Mouse (Mus musculus) myocyte (in vitro differentiated cells): Measurements from ENCODE around the gene Phb2. TPM values are rescaled to one million over a fixed set of nuclear protein-coding genes. Genes with fewer than 3 reads are reported as not detected.

Source experiments
- H3K27me3 ChIP-seq: one replicate; pipeline ENCODE4 v1.6.1; 2011; ENCODE audit not compliant: control insufficient read depth, insufficient read depth, insufficient read length
- H3K36me3 ChIP-seq: one replicate; pipeline ENCODE4 v1.6.1; 2011; ENCODE audit not compliant: control insufficient read depth, insufficient read depth
- H3K4me2 ChIP-seq: one replicate; pipeline ENCODE4 v1.6.1; 2011; ENCODE audit warnings: low read depth, control low read depth
- H3K4me3 ChIP-seq: one replicate; pipeline ENCODE4 v1.5.1; 2011; ENCODE audit warnings: mild to moderate bottlenecking, control low read depth, moderate library complexity
- H3K79me2 ChIP-seq: one replicate; pipeline ENCODE4 v1.6.1; 2011; ENCODE audit not compliant: control insufficient read depth, insufficient read depth
- H3ac ChIP-seq: one replicate; pipeline ENCODE4 v1.6.1; 2011; ENCODE audit not compliant: control insufficient read depth, insufficient read length
- CEBPB ChIP-seq: IDR thresholded peaks from 2 replicates; pipeline ENCODE4 v1.6.1; 2011; ENCODE audit warnings: mild to moderate bottlenecking, moderate library complexity; ENCODE audit not compliant: poor library complexity, insufficient read depth, severe bottlenecking
- E2F4 ChIP-seq: IDR thresholded peaks from one replicate; pipeline ENCODE4 v1.6.1; 2011; ENCODE audit warnings: mild to moderate bottlenecking, control low read depth, moderate library complexity; ENCODE audit not compliant: insufficient read depth
- MAX ChIP-seq: IDR thresholded peaks from one replicate; pipeline ENCODE4 v1.6.1; 2011; ENCODE audit warnings: low read depth, mild to moderate bottlenecking, control low read depth
- MYOD1 ChIP-seq, 3 experiments: IDR thresholded peaks; one replicate each; pipeline ENCODE4 v1.6.1; 2011; ENCODE audit warnings: control low read depth in 2 of 3, low read depth in 2 of 3, mild to moderate bottlenecking in 2 of 3, moderate library complexity in 1 of 3; ENCODE audit not compliant: insufficient read length in 2 of 3, control insufficient read depth in 1 of 3
- MYOG ChIP-seq, 3 experiments: IDR thresholded peaks; one replicate each; pipeline ENCODE4 v1.6.1; 2011; ENCODE audit warnings: control low read depth in 2 of 3, low read depth in 2 of 3, mild to moderate bottlenecking in 2 of 3; ENCODE audit not compliant: insufficient read length in 2 of 3, control insufficient read depth in 1 of 3, insufficient read depth in 1 of 3
- POLR2A ChIP-seq: IDR thresholded peaks from one replicate; pipeline ENCODE4 v1.6.1; 2011; ENCODE audit warnings: low read depth, mild to moderate bottlenecking, control low read depth, moderate library complexity; ENCODE audit not compliant: insufficient read length
- POLR2AphosphoS2 ChIP-seq: IDR thresholded peaks from one replicate; pipeline ENCODE4 v1.6.1; 2011; ENCODE audit warnings: low read depth, control low read depth; ENCODE audit not compliant: insufficient read length
- REST ChIP-seq: IDR thresholded peaks from one replicate; pipeline ENCODE4 v1.6.1; 2011; ENCODE audit warnings: mild to moderate bottlenecking, control low read depth, moderate library complexity; ENCODE audit not compliant: insufficient read depth, insufficient read length
- SRF ChIP-seq: IDR thresholded peaks from one replicate; pipeline ENCODE4 v1.6.1; 2011; ENCODE audit warnings: low read depth; ENCODE audit not compliant: control insufficient read depth, insufficient read length
- TCF12 ChIP-seq: IDR thresholded peaks from one replicate; pipeline ENCODE4 v1.6.1; 2011; ENCODE audit warnings: mild to moderate bottlenecking, control low read depth; ENCODE audit not compliant: poor library complexity, insufficient read depth, severe bottlenecking
- TCF3 ChIP-seq: IDR thresholded peaks from one replicate; pipeline ENCODE4 v1.6.1; 2011; ENCODE audit warnings: low read depth, control low read depth; ENCODE audit not compliant: insufficient read length
- USF1 ChIP-seq: IDR thresholded peaks from one replicate; pipeline ENCODE4 v1.6.1; 2011; ENCODE audit warnings: low read depth, mild to moderate bottlenecking, control low read depth, moderate library complexity
- polyA plus RNA-seq: library from polyadenylated mRNA; unstranded; fragments of >200 nt; fragmentation: generic; extraction: Trizol; gene quantifications from one replicate; pipeline ENCODE4 v1.2.1, GENCODE M21; 2012; ENCODE audit warnings: missing spikeins

Gene Phb2
- polyA plus RNA-seq, 1 experiment: 339 TPM

DNA sequence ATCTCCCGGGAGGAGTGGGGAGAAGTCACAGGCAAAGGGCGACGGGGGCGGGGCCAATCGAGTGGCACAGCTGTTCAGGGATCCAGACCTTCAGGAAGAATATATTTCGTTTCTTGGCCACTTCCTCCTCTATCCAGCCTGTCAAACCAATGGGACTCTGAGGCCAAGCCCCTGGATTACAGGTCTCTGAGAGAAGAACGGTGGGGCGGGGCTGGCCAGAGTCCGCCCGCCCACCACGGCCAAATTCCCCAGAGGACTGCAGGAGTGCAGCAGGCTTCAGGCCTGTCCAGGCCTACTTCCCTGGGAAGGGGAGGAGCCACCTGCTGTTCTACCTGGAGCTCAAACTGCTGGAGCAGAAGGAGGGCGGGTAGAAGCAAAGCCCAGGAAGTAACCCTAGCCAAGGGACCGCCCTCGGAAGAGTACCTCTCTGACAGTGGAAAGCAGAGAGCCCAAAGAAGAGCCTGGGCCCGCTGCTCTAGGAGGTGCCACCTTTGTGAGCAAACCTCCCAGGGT is 26.4 kb downstream of the Phb2 start, which contains the start of gene Ptpn6:
Ptpn6 (minus strand) TSS at position 204 of the 513 bp plus-strand sequence.
- no peaks in the 10 kb centered on the region for H3K79me2 ChIP-seq
- TF ChIP-seq E2F4: no peak
- TF ChIP-seq TCF3: no peak
- peak in 1 of 3 experiments; percentile 32 for TF ChIP-seq MYOD1 (IDR thresholded peaks at IDR 0.05; ENCODE audit: control insufficient read depth in 1 of 3, insufficient read length in 2 of 3, low read depth in 2 of 3)
- TF ChIP-seq CEBPB: no peak
- TF ChIP-seq POLR2A: no peak
- no peak for TF ChIP-seq TCF12
- no peak for TF ChIP-seq USF1
- no peak for TF ChIP-seq MAX
- TF ChIP-seq POLR2AphosphoS2: no peak
- no peak for TF ChIP-seq SRF
- TF ChIP-seq MYOG (IDR thresholded peaks at IDR 0.05; ENCODE audit: control insufficient read depth in 1 of 3, insufficient read depth in 1 of 3, insufficient read length in 2 of 3, low read depth in 2 of 3): peak in 1 of 3 experiments; percentile 42
- no peak for TF ChIP-seq REST
- H3K27me3 ChIP-seq: no peaks in the 10 kb centered on the region
- no peaks in the 10 kb centered on the region for H3K36me3 ChIP-seq
- H3K4me2 ChIP-seq: peak within 1 kb of the TSS; percentile 89
- no peak within 1 kb of the TSS for H3ac ChIP-seq
- H3K4me3 ChIP-seq: peak within 1 kb of the TSS; percentile 67

DNA sequence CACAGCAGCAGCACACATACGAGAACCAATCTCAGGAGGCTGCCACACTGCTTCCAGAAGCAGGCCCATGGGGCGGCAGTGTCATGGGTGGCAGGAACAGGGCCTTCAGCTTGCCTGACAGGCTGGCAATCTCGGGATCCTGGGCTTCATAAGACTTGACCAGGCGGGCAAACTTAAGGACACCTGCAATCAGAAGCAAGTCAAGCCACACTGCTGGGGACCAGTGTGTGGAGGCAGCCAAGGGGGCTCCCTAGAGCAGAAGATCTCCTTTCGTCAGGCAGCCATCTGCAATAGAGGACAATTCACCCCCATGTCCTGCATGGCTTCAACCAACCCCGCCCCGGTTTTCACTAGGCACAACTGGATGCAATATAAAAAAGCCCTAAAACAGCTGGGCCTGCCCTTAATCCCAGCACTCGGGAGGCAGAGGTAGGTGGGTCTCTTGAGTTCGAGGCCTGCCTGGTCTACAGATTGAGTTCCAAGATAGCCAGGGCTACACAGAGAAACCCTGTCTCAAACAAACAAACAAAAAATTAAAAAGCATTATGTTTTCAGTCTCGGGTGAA is 27.2 kb downstream of the Phb2 start:
- no peak overlapping the region for H3ac ChIP-seq
- H3K79me2 ChIP-seq: no peaks in the 10 kb centered on the region
- H3K4me2 ChIP-seq: peak overlapping the region; percentile 89
- H3K36me3 ChIP-seq: no peaks in the 10 kb centered on the region
- H3K4me3 ChIP-seq: peak overlapping the region; percentile 67
- H3K27me3 ChIP-seq: no peaks in the 10 kb centered on the region
- no peak for TF ChIP-seq TCF12
- no peak for TF ChIP-seq CEBPB
- no peak for TF ChIP-seq MYOG (IDR thresholded peaks at IDR 0.05; ENCODE audit: control insufficient read depth in 1 of 3, insufficient read depth in 1 of 3, insufficient read length in 2 of 3, low read depth in 2 of 3)
- TF ChIP-seq E2F4: no peak
- no peak for TF ChIP-seq POLR2A
- no peak for TF ChIP-seq MAX
- no peak for TF ChIP-seq USF1
- TF ChIP-seq REST: no peak

DNA sequence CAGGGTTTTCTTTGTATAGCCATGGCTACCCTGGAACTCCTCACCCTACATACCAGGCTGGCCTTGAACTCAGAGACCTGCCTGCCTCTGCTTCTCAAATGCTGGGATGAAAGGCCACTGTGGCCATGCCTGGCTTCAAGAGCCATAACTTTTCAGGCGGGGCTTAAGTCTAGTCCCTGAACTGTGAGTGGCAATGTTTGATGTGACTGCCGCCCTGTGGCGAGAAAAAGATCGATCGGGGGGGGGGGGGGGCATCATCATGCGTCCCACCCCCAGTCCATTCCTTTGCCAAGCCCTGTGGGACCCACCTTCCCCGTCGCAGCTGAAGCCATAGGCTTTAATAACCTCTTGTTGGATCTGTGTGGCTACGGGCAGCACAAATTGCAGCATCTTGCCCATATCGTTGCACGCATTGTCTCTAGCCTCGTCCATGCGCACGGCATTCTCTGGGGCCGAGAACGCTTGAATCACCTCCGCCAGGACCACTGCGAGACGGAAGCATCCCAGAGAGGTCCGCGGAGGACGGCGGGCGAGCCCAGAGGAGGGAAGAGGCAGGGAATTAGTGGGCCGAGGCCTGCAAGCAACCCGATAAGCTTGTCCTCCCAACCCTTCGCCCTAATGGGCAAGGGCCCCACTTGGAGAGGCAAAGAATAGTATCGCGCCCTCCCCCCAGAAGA is 28.2 kb downstream of the Phb2 start:
- peak overlapping the region; percentile 89 for H3K4me2 ChIP-seq
- TF ChIP-seq TCF12 (no peak), REST (no peak), CEBPB (no peak), POLR2AphosphoS2 (no peak), MAX (no peak), SRF (no peak), E2F4 (no peak), USF1 (no peak), MYOD1 (IDR thresholded peaks at IDR 0.05; ENCODE audit: control insufficient read depth in 1 of 3, insufficient read length in 2 of 3, low read depth in 2 of 3) (no peak), MYOG (IDR thresholded peaks at IDR 0.05; ENCODE audit: control insufficient read depth in 1 of 3, insufficient read depth in 1 of 3, insufficient read length in 2 of 3, low read depth in 2 of 3) (no peak), POLR2A (no peak), TCF3 (no peak)
- peak overlapping the region; percentile 47 for H3ac ChIP-seq
- H3K4me3 ChIP-seq: peak overlapping the region; percentile 67
- H3K27me3 ChIP-seq: no peaks in the 10 kb centered on the region
- H3K36me3 ChIP-seq: no peaks in the 10 kb centered on the region
- no peaks in the 10 kb centered on the region for H3K79me2 ChIP-seq

DNA sequence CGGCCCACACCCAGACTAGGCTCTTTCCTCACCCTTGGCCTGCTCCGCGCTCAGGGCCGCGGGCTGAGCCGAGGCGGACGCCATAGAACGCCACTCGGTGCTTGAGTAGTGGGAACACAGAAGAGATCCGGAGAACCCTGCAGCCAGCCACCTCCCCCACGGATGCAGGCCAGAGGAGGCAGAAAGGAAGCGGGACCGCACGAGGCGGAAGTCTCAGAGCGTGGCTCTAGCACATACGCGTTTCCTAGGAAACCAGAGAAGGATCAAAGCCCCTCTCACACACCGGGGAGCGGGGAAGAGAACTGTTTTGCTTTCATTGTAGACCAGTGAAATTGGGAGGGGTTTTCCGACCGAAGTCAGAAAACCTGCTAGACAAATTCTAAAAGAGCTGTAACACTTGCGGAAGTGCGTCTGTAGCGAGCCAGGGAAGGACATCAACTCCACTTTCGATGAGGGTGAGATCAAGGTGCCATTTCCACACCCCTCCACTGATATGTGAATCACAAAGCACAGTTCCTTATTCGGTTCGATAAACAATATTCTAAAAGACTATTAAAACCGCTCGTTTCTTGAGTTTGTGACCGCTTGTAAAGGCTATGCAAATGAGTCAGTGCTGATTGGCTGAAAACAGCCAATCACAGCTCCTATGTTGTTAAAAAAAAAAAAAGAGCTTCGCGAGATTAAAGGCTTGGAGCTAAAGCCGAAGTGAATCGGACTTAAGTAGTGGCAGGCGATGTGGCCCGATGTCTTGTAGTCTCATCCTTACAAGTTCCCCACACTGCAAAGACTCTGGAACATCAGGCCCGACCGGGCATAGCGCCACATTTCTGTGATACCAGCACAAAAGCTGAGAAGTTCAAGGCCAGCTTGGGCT is 29.0 kb downstream of the Phb2 start, which contains the start of gene Grcc10:
Grcc10 (minus strand) TSS at position 487 of the 874 bp plus-strand sequence.
- Histone ChIP-seq H3K27me3 (no peaks in the 10 kb centered on the region), H3K4me3 (peak within 1 kb of the TSS; percentile 67), H3ac (peak within 1 kb of the TSS; percentile 47), H3K79me2 (no peaks in the 10 kb centered on the region), H3K4me2 (peak within 1 kb of the TSS; percentile 89), H3K36me3 (no peaks in the 10 kb centered on the region)
- TF ChIP-seq POLR2AphosphoS2: peak; percentile 87
- no peak for TF ChIP-seq TCF12
- TF ChIP-seq CEBPB: peak; percentile 53; the same call in 1 of the 2 replicates
- no peak for TF ChIP-seq USF1
- TF ChIP-seq POLR2A: peak; percentile 92
